Comparison of ENCODE assay signal across 8 mouse cellular contexts in the genomic region with DNA sequence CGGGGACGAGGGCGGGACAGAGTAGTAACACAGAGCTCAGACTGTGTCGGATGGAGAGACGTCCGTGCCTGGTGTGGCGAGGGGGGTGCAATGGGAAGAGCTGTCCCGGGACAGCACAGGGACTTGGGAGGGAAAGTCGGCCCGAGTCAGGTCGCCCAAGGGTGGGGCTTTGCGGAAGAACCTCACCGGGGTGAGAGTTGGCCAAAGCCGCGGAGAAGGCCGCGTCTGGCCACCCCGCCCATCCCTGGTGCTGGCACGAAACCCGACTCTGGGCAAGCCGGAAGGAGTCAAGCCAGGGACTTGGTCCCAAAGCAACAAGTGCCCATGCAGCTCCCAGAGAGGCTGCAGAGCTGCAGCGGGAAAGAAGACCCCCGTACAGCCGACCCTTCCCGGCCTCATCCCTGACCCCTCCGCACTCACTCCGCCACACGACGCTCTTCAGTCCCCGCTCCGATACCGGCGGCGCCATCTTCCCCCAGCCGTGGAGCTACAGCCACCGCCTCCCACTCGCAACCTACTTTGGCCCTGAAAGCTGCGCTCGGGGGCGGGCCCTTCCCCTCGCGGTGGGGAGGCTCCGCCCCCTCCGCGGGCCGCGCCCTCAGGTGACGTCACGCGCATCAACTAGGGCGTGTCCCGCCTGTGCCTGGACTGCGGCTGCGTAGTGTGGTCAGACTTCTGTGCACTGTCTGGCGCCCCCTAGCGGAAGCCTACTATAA. TPM values are rescaled to one million over a fixed set of nuclear protein-coding genes. Genes with fewer than 3 reads are reported as not detected.
DNase-seq lines count a peak whose midpoint lies in the region; ATAC-seq lines count a peak whose summit lies in the region.

A gene (minus strand): TSS at position 527 of the 716 bp plus-strand sequence.

- H3K9me3 ChIP-seq in hindbrain, embryonic 11.5 days (ENCODE audit: control insufficient read depth, low read length), result no peaks in the 10 kb centered on the region

- H3K27ac ChIP-seq in hindbrain, embryonic 11.5 days (ENCODE audit: low read depth, low read length), result peak within 1 kb of the TSS; percentile 42; the same call in 1 of the 2 replicates

- DNase-seq in Muller cell, postnatal 12 days (ENCODE audit: inconsistent ontology term), result peak; percentile 98
- peak; percentile 97 for DNase-seq in cerebellum, adult 9-11 months
- peak; percentile 96 to 99 for DNase-seq in frontal cortex, adult 2 months (ENCODE audit: extremely low spot score in 1 of 2, low spot score in 1 of 2)
- DNase-seq in hindbrain, embryonic 11.5 days (ENCODE audit: low spot score), result peak; percentile 99
- DNase-seq in layer of hippocampus, postnatal 10 days (ENCODE audit: low spot score in 2 of 2), result peak; percentile 99
- peak; percentile 98 for DNase-seq in lung, postnatal 10 days
- peak; percentile 99 for DNase-seq in ovary, postnatal 36 days (ENCODE audit: low spot score)
- peak; percentile 99 for DNase-seq in thymus, postnatal 25 days

- H3K4me2 ChIP-seq in hindbrain, embryonic 11.5 days (replicated peaks; ENCODE audit: low read depth, low read length), result peak within 1 kb of the TSS; percentile 71

- WGBS in hindbrain, embryonic 11.5 days, result under 1% methylated on average over 49 of the region's 56 CpGs

- H3K27me3 ChIP-seq in hindbrain, embryonic 11.5 days (ENCODE audit: control insufficient read depth, insufficient read depth, low read length), result no peaks in the 10 kb centered on the region

- H3K4me1 ChIP-seq in hindbrain, embryonic 11.5 days (replicated peaks; ENCODE audit: control insufficient read depth, insufficient read depth, low read length), result no peaks in the 10 kb centered on the region

- no peaks in the 10 kb centered on the region for H3K36me3 ChIP-seq in hindbrain, embryonic 11.5 days (ENCODE audit: control insufficient read depth, insufficient read depth, low read length)

- peak within 1 kb of the TSS; percentile 76 for H3K4me3 ChIP-seq in hindbrain, embryonic 11.5 days (ENCODE audit: low read depth, low read length)

- peak within 1 kb of the TSS; percentile 71 for H3K9ac ChIP-seq in hindbrain, embryonic 11.5 days (ENCODE audit: low read depth, low read length)

- peak; percentile 98 for ATAC-seq in hindbrain, embryonic 11.5 days (ENCODE audit: low FRiP score)

RNA-seq across cellular contexts. Expression of the gene that starts here (rescaled TPM):
- polyA plus RNA-seq in frontal cortex, adult 2 months (2012; rRNA removed), result 30.2 and 33.5 TPM in 2 replicates
- 23.2 and 28.1 TPM in 2 replicates for polyA plus RNA-seq in hindbrain, embryonic 11.5 days (2014; fragmentation: Nextera tagmentation; extraction: Ambion mirVana)
- 10 to 100 TPM; 17.9 to 22.6 TPM for total RNA-seq in layer of hippocampus, postnatal 10 days (2021)

Comparison
In these comparisons a context has a peak if more than half of its experiments do, and no peak if none do; other contexts are left out.
1. Peak in every context shown above with its lines: DNase-seq, ATAC-seq, H3K4me3 ChIP-seq and H3K27ac ChIP-seq.